Mouse (Mus musculus) naive thymus-derived CD4-positive, alpha-beta T cell, adult 2 months (primary cell): ENCODE measurements around the gene Snx32.
"Not testable (repeated sequence)": the region's sequence is repeated elsewhere in the genome, so short reads cannot be mapped to it uniquely, and the experiment has no call there.

Source experiments
- DNase-seq: peaks from one replicate; pipeline ENCODE4 v3.0.0-alpha.2; 2011; ENCODE audit warnings: low read depth

Snx32 gene

GRCm38 (mm10) chr19:5512091-5513004 lies 2.0 kb upstream of the Snx32 start:
- DNase-seq, result peak; percentile 43

- no peak for DNase-seq
These were observed 815 bp upstream of the Snx32 start for GRCm38 (mm10) chr19:5511074-5511632.

- DNase-seq, result no peak
These were observed 6.7 kb downstream of the Snx32 start, which contains the start of gene 1700020D05Rik for GRCm38 (mm10) chr19:5503687-5504086. Gene 1700020D05Rik (minus strand): TSS chr19:5503787.

- DNase-seq, result no peak
These were observed 9.9 kb downstream of the Snx32 start for GRCm38 (mm10) chr19:5500330-5500875.

- DNase-seq, result no peak
These were observed 14.3 kb downstream of the Snx32 start for GRCm38 (mm10) chr19:5496052-5496370.

GRCm38 (mm10) chr19:5495353-5496051 lies 14.8 kb downstream of the Snx32 start:
- DNase-seq, result no peak

GRCm38 (mm10) chr19:5494314-5494713 lies 16.0 kb downstream of the Snx32 start:
- no peak for DNase-seq

GRCm38 (mm10) chr19:5493301-5493721 lies 17.0 kb downstream of the Snx32 start:
- DNase-seq, result not testable (repeated sequence)

- no peak for DNase-seq
These were observed 17.7 kb downstream of the Snx32 start for GRCm38 (mm10) chr19:5492641-5493040.

- DNase-seq, result peak; percentile 92
These were observed 19.2 kb downstream of the Snx32 start for GRCm38 (mm10) chr19:5490898-5491708.

GRCm38 (mm10) chr19:5490313-5490897 lies 19.9 kb downstream of the Snx32 start, which contains the start of gene Cfl1:
Gene Cfl1 (plus strand): TSS chr19:5490455.
- DNase-seq, result peak; percentile 95

- DNase-seq, result not testable (repeated sequence)
These were observed 20.6 kb downstream of the Snx32 start for GRCm38 (mm10) chr19:5489721-5490120.

- DNase-seq, result peak; percentile 96
These were observed 21.3 kb downstream of the Snx32 start for GRCm38 (mm10) chr19:5488878-5489571.

GRCm38 (mm10) chr19:5487768-5488550 lies 22.4 kb downstream of the Snx32 start, which contains the start of gene Mus81:
Gene Mus81 (minus strand): TSS chr19:5488402.
- peak; percentile 97 for DNase-seq

GRCm38 (mm10) chr19:5486771-5487170 lies 23.6 kb downstream of the Snx32 start:
- DNase-seq, result no peak

GRCm38 (mm10) chr19:5486286-5486685 lies 24.1 kb downstream of the Snx32 start:
- DNase-seq, result no peak

- no peak for DNase-seq
These were observed 24.5 kb downstream of the Snx32 start for GRCm38 (mm10) chr19:5485821-5486220.

- no peak for DNase-seq
These were observed 25.0 kb downstream of the Snx32 start for GRCm38 (mm10) chr19:5485371-5485770.

- DNase-seq, result no peak
These were observed 25.8 kb downstream of the Snx32 start for GRCm38 (mm10) chr19:5484496-5484895.
